Mouse (Mus musculus) neutrophil, adult 83 days (primary cell): ENCODE measurements around the gene Raf1. TPM values are rescaled to one million over a fixed set of nuclear protein-coding genes. Genes with fewer than 3 reads are reported as not detected.

Experiments used
- total RNA-seq, 2 experiments: library from RNA; stranded (reverse); gene quantifications; one replicate each; pipeline ENCODE4 v1.2.4; 2023

Raf1 gene
- total RNA-seq = 100 to 1,000 TPM; 198 to 251 TPM

DNA sequence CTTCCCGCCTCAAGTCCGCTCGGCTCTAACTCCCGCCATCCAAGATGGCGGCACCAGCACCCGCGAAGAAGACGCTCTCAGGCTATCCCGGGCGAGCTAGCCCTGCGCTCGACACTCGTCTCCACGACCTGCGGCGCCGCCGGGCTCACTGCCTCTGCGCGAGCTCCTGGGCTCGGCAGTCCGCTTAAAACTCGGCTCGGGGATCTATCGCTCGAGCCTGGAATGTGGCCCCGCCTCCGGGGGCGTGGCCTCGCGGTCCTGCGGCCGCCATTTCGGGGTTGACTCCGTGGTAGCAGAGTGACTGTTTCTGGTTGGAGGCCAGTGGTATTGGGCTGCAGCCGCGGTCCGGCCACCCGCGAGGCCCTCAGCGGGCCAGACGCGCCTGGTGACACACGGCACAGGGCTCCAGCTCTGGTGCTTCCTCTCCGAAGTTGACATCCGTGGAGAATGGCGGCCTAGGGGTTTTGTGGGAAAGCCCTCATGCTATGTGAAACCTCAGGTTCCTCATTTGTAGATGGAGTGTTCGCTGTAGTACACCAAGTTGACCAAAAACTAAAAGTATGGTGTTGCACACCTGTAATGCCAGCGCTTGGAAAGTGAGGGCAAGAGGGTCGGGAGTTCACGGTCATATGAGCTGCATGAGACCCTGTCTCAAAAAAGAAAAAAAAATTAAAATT is at the start of gene Raf1:
Gene Raf1 (minus strand): TSS at position 184 of the 677 bp plus-strand sequence.

DNA sequence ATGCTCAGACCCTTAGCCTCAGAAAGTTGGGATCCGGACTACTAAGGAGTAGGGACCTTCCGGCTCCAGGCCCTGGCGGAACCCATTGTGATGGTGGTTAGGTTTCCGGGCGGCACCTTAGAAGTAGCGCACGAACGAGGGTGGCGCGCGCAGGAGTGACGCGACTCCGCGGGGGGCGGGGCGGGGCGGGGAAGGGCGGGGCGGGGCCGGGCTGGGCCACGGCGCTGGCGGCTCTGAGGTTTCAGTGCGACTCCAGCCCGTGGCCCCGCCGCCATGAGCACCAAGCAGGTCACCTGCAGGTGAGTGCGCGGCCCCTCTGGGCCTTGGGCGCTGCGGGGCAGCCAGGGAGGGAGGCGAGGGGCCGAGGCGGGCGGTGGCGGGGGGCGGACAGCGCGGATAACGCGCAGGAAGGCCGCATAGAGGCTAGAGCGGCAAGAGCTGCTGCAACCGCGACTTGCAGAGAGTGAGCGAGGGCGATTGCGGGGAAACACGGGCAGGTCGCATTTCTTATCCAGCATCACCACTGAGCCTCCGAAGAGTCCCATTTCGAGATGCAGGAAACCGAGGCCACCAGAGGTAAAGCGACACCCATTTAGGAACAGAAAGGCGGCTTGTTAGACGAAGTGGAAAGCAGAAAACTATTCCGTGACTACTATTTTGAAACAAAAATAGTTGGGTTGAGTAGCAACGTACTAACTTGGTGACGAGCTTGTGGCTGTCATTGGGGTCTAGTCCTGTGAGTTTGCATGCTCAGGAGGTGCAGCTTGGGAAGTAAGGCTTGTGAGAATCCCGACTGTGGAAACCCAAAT is 74.5 kb downstream of the Raf1 start, which contains the start of gene Mkrn2:
Gene Mkrn2 (plus strand): TSS at position 188 of the 809 bp plus-strand sequence.

DNA sequence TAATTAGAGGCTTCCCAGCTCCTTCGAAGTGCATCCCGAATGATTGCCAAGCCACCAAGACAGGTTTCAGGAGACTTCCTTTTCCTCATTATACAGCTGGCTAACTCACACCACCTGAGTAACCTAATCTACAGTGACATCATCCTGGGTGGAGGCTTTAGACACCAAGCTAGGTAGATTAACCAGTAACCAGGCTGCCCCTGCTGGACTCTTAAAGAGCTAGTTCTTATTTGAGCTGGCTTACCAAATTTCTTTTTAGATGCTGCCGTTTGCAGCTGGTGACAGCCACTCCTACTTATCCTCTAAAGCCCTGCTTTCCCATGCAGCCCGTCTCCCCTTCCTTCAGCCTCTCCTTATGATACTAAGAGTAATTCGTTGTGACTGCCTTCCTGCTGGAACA is 84.0 kb downstream of the Raf1 start, which contains the start of gene Mkrn2os:
Gene Mkrn2os (minus strand): TSS at position 119 of the 400 bp plus-strand sequence.

Other genes starting within 250 kb of the Raf1 start
- gene Tsen2, start 132.0 kb downstream of the Raf1 start, total RNA-seq = 1 to 10 TPM; 3.1 to 3.7 TPM
- gene Mkrn2os, start 84.1 kb downstream of the Raf1 start, total RNA-seq = not detected
- 10 to 100 TPM; 15.6 to 16.1 TPM for gene Mkrn2, start 74.7 kb downstream of the Raf1 start, total RNA-seq
- gene Tmem40, start 85.8 kb upstream of the Raf1 start, total RNA-seq = 10 to 100 TPM; 47.4 to 54.0 TPM
- under 1 TPM; 0.35 to 0.64 TPM for gene Cand2, start 97.9 kb upstream of the Raf1 start, total RNA-seq
- gene Rpl32, start 132.1 kb upstream of the Raf1 start, total RNA-seq = 1,000 to 10,000 TPM in 1 of 2 experiments, 100 to 1,000 TPM in 1; 966 to 1,110 TPM
- under 1 TPM; 0.13 to 0.44 TPM for gene Efcab12, start 161.8 kb upstream of the Raf1 start, total RNA-seq
- 1 to 10 TPM; 8.2 to 8.7 TPM for gene Mbd4, start 176.7 kb upstream of the Raf1 start, total RNA-seq
- 1 to 10 TPM; 1.5 to 2.0 TPM for gene Ift122, start 176.8 kb upstream of the Raf1 start, total RNA-seq